Mouse (Mus musculus): ENCODE results near the gene Ear14.
"Not testable (repeated sequence)": the region's sequence is repeated elsewhere in the genome, so short reads cannot be mapped to it uniquely, and the experiment has no call there.

Ear14 gene

GRCm38 (mm10) chr14:51252206-51252605 is 49.0 kb downstream of the Ear14 start:
- in situ Hi-C loops (cut with MboI, MseI), result not testable (repeated sequence)

- in situ Hi-C loops (cut with MboI, MseI), result no loop called here
Measured at GRCm38 (mm10) chr14:51253569-51253968, 50.4 kb downstream of the Ear14 start.
